Mouse (Mus musculus) T-cell, adult 2 months (primary cell): Measurements from ENCODE around the gene Stxbp4.

Experiments
- DNase-seq: peaks from one replicate; pipeline ENCODE4 v3.0.0; 2022; ENCODE audit warnings: low spot score

The Stxbp4 gene

DNA sequence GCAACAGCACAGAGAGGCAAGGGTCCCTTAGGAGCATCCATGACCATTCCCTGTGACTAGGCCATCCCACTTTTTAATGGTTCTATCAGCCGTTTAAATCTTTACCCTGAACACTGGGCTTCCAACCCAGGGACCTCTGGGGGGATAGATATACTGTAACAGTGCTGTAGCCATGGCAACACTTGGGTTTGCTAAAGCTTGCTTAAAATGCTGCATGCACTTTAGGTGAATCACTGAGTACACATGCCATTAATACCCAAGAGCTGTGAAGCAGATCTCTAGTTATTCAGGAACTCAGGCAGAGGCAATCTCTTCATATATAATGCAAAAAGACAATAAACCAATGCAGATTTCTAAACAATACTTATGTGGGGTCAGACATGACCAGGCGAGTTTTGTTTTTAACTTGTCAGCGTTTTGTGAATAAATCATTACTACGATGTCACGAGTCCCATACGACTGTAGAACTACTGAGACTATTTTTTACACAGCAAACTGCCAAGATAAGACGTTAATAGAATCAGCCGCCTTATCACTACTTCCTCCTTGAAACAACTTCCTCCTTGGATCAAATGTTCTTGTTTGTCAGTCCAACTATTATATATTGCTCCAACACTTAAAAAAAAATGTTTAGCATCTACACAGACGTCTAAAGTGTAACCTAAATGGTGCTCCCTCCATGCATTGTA is 79.4 kb downstream of the Stxbp4 start:
- DNase-seq = no peak

DNA sequence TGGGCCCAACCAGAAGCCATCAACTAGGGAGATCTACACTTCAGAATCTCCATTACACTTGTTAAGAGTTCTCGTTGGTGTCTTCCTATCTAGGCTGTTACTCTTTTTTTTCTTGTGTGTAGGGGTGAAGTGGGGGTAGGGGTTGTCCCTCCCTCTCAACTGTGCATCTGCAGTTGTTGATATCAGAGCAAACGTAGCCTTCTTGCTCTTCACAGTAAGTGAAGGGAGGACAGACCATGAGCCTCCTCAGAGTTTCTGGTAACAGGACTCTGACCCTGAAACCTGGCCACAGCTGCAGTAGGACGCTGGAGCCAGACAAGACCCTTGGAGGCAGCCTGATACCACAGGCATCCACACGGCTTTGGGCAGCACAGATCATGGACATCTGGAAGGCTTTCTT is 81.4 kb downstream of the Stxbp4 start:
- DNase-seq = no peak

DNA sequence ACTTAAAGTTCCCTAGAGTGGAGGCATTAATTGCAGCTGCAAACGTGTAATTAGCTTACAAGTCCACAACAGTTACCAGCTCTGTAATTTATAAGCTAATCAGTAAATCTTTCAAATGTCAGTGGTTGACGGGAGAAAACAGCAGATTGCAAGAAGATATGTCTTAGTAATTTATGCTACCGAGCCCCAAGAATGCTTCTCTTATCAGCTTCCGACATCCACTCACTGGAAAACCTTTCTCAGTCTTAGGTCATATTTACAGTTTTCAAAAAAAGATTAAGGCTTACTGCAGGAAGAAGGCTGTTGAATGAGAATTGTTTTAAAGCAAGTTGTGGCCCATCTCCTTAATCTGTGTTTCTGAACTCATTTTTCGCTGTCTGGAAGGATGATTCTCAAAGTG is 83.9 kb downstream of the Stxbp4 start:
- no peak for DNase-seq

DNA sequence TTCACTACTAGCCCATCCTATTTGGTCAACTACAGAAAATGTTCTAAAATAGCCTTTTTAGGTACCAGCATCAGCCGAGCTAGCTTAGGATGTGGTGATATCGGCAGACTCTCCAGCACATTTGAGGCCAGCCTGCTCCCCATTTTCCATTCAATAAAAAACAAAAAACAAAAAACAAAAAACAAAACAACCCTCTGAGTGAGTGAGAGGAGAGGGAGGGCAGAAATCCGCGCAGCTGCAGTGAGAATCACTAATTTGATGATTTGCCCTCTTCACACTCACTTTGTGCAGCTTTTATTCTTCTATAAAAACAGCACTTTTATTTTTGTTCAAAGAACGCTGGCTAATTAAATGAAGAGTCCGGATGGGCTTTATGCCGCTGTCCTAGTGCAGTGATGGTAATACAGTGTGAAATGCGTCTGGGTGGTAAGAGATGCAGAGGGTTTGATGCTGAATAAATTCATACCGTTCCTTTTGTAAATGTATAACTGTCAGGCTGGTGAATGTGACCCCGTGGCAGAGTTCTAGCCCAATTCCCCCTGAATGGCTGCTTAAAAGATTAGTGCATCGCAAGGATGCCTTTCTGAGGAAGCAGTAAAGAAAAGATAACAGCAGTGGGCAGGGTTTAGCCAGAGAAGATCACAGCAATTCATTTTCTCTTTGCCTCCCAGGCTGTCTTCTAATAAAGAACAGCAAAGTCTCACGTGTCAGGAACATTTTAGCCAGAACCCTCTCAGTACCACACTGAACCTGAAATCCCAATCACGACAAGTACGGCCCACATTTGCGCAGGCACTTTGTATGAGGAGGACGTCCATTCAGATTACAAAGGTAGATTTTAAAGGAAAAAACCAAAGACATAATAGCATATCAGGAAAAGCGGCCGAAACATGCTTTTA is 85.3 kb downstream of the Stxbp4 start:
- DNase-seq = no peak

DNA sequence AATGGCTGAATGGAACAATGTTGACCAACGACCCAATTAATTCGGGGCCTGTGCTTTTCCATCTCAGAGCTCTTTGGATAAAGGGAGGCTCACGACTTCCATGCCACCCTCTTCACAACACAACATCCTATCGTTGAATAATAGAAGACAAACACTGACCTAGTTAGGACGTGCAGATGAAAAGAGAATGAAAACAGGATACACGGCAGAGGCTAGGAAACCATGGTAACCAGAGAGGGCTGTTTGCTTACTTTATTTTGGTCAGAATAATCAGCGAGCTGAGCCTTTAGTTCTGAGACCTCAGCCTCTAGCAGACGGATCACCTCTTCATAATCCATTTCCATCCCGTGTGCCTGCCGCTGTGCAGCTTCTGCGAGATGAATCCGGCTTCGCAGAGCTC is 89.3 kb downstream of the Stxbp4 start:
- DNase-seq = no peak

DNA sequence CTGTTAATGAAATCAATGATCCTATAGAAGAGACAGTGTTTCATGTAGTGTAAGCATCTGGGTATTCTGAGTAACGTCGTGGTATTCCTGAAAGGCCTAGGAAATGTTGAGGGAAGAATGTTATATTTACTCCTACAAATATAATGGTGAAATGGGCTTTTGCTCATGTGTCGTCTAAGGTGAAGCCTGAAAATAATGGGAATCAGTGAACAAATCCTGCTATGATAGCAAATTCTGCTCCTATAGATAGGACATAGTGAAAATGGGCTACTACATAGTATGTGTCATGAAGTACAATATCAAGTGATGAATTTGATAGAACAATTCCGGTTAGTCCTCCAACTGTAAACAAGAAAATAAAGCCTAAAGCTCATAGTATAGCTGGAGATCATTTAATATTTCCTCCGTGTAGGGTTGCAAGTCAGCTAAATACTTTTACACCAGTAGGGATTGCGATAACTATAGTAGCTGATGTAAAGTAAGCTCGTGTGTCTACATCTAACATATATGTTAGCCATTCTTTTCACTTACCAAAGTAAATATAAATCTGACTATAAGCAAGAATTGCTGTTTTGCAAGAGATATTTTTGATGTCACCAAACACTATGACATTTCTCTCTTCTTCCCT is 99.1 kb downstream of the Stxbp4 start:
- no peak for DNase-seq

DNA sequence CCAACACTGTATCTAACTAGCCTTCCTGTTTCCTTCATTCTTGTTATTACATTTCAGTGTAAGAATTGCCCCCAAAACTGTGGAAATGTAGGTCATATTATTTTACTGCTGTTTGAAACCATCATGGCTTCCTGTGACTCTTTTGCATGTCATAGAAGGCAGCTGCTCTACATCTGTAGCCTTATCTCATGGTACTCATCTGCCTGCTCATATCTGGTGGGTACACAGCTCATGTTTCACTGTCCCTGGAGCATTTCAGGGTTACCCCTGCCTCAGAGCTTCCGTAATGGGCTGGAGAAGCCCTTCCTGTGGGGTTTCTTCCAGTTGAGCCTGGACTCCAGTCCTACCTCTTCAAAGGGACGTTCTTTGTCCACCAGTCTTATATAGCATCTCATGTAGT is 112.6 kb downstream of the Stxbp4 start:
- no peak for DNase-seq

DNA sequence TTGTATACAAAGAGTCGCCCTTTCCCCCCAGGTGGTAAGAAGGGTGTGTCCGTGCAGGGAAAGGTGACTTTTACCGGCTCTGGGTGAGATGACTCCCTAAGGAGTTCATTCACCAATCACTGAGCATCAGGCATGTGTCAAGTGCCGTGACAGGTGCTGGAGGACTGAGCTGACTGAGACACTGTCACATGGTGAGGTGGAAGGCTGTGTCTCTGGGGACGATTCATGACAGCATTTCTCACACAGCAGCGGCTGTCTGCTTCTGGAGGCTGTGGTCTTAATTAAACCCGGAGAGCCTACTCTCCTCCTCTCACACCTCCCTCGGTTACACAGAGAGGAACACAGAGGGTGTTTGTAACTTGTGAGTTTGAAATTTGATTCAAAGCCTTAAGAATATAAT is 116.8 kb downstream of the Stxbp4 start:
- DNase-seq = no peak

DNA sequence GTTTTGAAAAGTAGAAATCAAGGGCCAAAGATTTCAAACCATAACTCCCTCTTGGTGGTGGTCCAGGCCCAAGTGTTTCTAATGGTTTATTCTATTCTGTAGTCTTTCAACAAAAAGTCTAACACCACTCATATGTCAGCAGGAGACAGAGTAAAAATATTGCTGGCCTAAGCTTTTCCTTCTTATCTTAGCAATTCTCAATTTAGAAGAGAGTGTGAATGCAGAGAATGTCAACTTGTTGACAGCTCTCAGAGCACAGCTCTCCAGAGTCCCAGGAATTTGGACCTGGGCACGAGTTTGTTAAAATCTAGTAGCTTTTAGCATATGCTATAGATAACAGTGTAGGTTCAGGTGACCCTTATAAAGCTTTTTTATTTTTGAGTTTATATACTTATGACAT is 120.1 kb downstream of the Stxbp4 start:
- DNase-seq = no peak

DNA sequence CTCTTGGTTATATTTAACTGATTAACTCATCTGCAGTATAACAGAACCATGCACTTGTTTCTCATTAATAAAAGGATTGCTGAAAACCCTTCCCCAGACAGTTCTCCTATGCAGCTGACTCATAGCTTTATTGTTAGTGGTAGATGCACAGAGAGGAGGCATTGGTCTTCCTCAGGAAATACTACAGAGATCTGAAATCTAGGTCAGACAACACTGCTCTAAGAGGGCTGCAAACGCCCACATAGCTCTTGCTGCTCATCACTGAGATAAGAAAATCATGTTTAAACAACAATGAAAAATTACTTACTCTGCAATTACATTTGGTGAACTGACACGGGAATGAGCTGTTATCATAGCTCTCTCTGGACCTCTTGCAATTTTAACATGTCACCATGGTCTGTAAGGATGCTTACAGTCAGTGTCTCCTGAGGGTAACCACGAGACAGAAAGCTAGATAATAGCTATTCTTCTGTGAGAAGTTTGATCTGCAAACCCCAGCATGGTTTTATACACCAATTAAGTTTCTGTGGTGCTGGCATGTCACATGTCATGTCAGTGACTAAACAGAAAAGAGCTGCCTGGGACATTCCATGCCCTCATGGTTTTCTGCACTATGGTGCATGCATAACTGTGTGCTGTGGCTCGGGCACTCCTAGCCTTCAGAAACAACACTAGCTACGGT is 125.2 kb downstream of the Stxbp4 start:
- DNase-seq = no peak

DNA sequence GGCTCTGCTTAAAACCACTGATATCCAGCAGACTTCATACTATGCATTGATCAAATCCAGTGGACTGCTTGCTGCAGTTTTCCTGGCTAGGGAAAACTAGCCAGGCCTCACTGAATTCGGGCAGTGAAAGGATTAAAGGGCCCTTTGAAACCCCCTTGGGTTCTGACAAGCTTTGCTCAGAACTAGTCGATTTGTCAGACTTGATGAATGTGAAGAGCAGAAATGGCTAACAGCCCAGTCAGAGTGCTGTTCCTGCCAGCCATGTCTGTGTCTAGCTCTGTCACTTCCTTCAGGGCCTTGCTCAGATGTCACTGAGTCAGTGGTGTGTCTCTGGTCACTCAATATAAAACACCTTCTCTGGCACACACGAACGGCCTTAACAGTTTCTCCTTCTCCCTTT is 136.0 kb downstream of the Stxbp4 start:
- no peak for DNase-seq

DNA sequence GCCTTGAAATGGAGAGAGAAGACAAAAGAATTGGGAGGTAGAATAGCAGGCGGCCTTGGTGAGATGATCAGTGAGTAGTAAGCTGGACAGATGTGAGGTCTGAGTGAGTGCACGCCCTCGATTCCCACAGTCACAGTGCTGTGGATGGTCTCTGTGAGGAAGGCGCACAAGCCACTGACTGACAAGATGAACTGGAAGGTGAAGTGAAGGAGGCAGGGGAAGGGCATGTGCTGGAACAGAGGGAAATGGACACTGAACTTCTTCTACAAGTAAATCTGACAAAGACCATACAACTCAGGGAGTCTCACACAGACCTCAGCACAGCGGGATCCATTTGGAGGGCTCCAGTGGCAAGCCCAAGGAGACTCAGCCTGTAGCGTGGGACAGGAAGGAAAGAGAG is 138.0 kb downstream of the Stxbp4 start:
- DNase-seq = no peak

DNA sequence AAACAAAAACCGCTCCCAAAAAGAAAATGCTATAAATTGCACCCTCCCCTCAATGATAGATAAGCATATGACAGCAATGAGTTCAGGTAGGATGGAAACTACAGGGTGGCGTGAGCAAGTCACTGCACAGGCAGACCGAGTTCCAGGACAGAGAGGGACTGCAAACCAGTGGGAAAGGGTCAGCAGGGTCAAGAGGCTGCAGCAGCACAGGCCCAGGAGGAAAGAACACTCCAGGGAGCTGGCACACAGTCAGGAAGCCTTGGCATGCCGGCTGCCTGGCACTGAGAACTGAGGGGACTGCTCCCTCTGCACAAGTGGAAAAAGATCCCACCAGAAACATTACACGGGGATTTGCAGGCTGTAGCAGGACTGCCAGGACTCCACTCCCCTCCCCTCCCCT is 139.4 kb downstream of the Stxbp4 start:
- DNase-seq = no peak

DNA sequence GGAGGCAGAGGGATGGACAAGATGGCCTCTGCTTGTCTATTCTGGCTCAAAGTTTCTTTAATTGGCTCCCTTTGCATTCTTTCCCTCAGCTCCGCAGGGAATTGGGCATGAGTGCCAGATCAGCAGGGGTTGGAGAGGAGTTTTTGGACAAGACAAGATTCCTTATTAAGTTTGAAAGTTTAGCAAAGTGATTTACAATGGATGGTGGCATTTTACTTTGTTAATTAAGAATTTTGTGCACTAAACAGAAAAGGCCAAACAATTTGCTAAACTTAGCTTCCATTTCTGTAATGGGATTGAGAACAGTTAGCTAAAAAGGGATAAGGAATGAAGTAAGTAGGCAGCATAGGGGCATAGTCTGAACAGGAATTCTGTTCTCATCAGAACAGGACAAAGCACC is 142.9 kb downstream of the Stxbp4 start:
- DNase-seq = no peak

DNA sequence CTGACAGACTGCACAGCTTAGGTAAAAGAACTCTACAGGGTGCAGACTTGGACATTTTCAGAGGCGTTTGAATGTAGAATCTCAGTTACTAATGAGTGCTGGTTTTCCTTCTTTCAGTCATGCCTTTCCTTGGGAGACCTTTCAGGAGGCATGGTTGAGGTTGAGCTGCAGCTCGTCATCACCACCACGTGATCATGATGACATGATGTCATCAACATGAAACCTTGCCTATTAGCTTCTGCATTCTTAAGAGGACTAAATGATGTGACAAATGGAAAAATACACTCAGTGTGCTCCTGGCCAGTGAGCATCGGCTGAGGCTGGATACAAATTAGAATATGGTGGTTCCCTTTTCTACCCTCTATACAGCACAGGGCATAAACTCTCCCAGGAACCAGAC is 145.4 kb downstream of the Stxbp4 start:
- DNase-seq = no peak

DNA sequence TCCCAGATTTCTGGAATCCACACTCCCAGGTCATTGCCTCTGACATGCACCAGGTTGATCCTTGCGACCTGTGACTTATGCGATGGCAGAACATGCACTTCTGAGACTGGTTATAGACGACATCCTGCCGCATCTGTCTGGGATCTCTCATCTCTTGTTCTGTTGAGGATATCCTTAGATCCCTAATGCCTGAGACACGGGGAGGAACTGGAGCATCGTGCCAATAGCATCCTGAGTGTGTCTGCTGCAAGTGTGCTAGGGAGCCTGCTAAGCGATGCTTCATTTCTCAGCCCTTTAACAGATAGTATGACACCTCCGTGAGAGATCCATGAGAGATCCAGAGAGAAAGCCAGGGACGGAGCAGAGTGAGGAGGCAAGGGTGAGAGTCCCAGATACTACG is 148.7 kb downstream of the Stxbp4 start:
- DNase-seq = no peak

DNA sequence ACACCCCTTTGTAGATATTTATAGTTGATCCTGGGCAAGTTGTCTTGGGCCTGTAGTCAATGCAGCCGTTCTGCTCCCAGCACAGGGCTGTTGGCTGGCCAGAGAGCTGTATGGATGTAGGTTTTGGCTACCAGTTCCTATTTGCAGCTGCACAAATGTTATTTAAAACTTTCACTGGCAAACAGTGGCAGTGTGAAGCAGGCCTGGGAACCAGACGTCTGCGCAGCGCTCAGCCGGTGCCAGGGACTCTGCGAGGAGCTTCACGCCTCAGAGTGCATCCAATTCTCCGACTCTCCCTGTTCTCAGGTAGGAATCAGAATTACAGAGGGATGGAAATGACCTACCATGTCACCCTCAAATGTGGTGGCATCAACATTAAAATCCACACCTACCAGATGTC is 150.2 kb downstream of the Stxbp4 start:
- no peak for DNase-seq

DNA sequence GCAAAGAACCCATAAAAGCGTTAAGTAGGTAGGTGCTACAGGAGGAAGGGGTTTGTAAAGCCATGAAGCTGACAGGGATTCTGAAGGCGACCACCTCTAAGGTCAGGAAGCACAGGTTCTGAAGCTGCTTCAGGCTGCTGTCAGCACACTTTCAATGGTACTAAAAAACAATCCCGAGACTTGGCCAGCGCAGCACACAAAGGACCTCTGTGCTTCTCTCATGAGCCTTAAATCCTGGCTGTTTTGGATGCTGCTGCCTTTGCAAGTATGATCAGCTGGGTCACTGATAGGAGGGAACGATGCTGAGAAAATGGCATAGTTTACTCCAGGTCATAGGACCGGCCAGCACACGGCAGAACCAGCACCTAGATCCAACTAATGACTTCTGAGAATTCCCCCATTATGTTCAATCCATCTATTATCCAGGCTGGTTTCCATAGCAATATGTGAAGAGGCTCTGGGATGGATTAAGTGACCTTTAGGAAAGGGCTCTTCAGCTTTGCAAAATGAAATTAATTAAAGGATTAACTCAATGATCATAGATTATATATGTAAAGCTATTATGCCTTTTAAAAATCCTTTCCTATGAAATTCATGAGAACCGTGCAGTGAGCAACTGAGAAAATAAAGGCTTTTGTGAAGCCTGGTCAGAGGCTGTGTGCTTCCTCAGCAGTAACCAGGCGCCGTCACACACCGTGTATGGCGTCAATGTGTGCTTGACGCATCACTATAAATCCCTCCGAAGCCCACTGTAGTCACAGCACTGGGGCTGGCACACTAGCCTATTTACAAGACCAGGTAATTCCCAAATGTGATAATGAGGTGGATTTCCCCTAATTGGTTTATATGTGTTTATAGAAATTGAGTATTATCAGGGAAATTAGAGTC is 152.9 kb downstream of the Stxbp4 start:
- DNase-seq = no peak

DNA sequence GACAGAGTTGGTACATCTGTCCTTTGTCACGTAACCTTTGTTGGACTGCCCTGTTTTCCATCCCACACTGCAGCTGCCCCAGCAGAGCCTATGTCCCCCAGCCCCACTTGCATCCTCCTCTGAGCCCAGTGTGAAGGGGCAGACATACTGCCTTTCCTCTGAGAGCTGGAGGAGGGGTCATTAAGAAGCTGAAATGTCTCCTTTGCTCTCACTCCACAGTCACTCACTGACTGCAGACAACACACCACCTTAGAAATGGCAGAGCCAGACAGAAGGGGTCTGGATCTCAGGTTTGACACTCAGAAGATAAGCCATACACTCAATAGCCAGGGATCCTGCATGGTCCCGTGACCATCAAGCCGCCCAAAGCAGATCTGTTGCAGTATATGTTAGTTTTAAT is 154.1 kb downstream of the Stxbp4 start:
- DNase-seq = no peak

DNA sequence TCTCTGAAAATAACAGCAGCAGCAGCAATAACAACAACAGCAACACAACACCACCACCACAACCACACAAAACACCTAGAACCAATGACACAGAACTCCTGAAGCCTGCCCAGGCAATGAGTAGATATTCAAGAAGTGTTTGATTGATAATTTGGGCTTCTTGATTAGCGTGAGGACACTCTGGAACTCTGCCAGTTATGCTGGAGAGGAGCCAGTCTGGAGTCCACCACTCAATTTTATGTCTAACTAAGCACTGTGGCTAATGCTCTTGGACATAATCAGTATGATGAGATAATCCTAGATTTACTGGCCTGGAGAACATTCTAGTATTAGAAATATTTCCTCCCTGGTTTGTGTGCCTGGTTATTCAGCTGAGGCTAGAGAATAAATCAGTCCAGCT is 156.1 kb downstream of the Stxbp4 start:
- DNase-seq = no peak

DNA sequence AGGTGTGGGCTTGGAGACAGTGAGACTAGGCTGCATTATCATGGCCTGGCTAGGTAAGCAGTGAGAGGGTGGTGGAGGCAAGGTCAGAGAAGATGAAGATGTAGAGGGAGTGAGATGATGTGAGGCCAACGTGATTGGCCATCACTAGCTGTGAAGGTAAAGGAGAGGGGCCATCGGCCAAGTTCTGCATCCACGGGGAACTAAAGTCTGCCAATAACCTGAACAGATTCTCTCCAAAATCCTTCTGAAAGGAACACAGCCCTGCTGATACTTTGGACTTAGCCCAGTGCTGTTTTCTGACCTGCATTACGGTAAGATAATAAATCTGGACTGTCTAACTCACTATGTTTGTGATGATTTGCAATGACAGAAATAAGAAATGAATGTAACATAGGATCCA is 167.6 kb downstream of the Stxbp4 start:
- no peak for DNase-seq
